Mouse (Mus musculus) gastrocnemius, adult 18-20 months (tissue): ENCODE measurements around the gene Mnd1. TPM values are rescaled to one million over a fixed set of nuclear protein-coding genes. Genes with fewer than 3 reads are reported as not detected.
A peak's percentile ranks its signal among the peaks of the same experiment; 100 is the strongest.

ENCODE experiments used
- DNase-seq: peaks from one replicate; pipeline ENCODE4 v3.0.0; 2021; ENCODE audit warnings: low spot score
- total RNA-seq, 2 experiments: library from RNA; stranded (reverse); gene quantifications; 2 replicates each; pipeline ENCODE4 v1.2.3; 2021

Gene Mnd1
- total RNA-seq, 2 experiments from 2014 or later, result 0.80 to 1.2 TPM

GRCm38 (mm10) chr3:84092875-84093274 lies 62.7 kb downstream of the Mnd1 start:
- DNase-seq, result no peak

- no peak for DNase-seq
Observed at GRCm38 (mm10) chr3:84090982-84091381, 64.6 kb downstream of the Mnd1 start.

DNA sequence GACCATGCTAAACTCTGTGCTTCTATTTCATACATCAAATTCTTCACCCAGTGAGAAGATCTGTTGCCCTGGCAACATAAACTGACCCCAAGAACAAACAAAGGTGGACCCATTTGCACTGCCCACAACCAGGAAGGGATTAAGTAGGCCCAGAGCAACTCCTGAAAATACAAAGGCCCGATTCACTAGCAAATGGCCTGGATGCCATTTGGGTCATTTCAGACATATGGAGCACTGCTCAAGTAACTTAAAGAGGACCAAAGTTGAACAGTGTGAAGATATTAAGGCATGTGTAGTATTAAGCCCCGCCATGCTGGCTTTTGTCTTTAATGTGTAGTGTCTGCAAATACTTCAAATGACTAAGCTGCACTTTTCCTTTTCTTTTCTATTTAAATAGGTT lies 68.7 kb downstream of the Mnd1 start:
- DNase-seq, result no peak

- DNase-seq, result no peak
Observed at GRCm38 (mm10) chr3:84086337-84086736, 69.2 kb downstream of the Mnd1 start.

DNA sequence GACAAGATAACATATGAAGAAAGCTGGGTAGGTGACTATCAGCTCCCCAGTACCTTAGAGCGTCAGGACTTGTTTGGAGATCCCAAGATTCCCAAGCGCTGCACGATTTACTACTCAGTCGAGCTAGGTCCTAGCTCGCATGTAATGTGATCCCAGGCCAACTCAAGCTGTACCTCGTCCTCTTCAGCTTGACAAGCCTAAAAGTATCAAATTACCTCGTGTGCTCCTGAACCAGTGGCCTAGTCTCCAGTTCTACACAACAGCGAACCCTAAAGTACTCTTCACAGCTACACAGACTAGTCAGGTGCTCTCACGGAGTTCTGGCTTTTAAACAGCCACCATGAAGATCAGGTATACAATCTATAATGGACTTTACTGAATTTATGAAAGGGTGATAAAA lies 70.2 kb downstream of the Mnd1 start:
- DNase-seq, result no peak

DNA sequence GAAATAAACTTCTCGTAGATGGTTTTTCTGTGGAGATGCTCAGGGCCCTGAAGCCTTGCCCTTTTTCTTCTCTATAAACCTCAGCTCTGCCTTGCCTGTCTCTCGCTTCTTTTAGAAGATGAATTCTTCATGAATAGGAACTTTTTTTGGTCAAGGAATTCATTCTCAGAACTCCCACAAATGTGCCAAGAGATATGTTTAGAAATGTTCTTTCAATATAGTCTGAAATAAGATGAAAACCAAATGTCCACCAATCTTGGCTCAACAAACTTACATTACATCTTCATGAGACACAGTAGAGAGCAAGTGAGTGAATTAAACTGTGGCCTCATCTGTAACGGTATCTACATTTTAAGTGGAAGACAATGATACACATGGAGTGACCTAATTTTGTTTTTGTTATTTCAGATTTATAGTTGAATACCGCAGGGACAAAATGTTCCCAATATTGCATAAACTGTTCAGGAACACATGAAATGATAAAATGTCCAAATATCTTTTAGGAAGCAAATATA lies 74.3 kb downstream of the Mnd1 start:
- no peak for DNase-seq

GRCm38 (mm10) chr3:84080074-84080473 lies 75.5 kb downstream of the Mnd1 start:
- DNase-seq, result no peak

GRCm38 (mm10) chr3:84077505-84077904 lies 78.1 kb downstream of the Mnd1 start:
- no peak for DNase-seq

DNA sequence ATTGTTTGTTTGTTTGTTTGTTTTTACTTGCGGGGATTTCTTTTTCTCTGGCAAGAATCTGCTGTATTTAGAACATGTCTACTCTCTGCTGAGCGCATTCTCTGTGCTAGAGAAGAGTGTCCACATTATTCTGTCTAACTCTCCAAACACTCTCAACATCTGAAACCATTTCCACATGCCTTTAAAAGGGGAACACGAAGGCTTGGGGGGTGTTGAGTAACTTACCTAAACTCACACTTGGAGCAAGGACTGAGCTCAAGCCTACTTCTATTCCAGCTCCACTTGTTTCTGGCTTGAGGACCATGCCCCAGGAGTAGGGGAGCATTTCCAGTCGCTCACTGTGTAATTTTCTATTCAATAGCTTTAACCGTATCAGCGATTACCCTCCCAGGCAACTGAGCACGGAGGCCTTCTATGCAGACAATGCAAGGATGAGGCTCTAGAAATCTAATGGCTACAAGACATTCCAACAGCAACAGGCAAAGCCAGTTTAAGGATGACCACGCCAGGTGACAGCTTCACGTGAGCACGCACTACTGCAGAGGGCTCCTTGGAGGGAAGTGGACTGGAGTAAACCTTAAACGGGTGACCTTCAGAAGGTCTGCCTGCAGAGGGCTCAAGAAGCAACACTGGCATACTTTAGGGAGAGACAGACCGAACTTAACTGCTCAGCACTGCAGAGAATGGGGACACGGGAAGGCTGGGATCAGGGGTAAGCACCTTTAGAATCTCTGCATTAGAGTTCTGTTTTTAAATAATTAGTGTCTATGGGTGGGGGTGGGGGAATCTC lies 78.8 kb downstream of the Mnd1 start:
- DNase-seq, result no peak

- DNase-seq, result no peak
Observed at GRCm38 (mm10) chr3:84075516-84075915, 80.1 kb downstream of the Mnd1 start.

DNA sequence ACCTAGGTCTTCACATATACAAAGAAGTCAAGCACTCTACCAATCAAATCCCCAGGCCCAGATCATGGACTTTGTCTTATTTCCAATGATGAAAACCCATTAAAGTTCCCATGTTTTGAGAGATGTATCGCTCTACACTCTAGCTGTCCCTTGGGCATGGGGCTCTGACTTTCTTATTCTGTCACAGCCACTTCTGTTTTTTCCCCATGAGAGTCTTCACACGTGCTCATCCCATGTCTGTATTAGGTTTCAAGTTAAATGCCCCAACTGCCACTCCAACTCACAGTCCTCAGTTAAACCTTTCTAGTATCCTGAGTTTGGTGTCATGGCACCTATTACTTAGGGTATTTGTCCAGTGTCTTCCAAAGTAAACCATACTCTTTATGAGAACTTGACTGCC lies 80.8 kb downstream of the Mnd1 start:
- DNase-seq, result no peak

- no peak for DNase-seq
Observed at GRCm38 (mm10) chr3:84071641-84072040, 83.9 kb downstream of the Mnd1 start.

DNA sequence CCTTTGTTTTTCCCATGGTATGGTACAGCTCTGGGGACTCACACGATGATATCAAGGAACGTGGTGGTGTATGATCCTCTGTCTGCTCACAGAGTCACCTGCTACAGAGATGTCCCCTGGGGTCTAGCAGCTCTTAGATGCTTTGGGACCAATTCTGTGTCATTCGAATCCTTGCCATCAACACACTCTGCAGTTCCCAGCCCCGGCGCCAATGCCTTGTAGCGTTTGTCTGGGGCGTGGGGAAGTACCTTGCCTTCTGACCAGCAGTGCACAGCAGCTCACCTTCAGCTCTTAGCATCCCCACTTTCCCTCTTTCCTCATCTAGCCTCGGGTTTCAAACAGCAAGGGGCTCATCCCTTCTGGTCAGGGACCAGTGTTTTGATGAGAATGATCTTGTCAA lies 84.8 kb downstream of the Mnd1 start:
- no peak for DNase-seq

- peak; percentile 59 for DNase-seq
Observed at GRCm38 (mm10) chr3:84068831-84069709, 86.5 kb downstream of the Mnd1 start.

DNA sequence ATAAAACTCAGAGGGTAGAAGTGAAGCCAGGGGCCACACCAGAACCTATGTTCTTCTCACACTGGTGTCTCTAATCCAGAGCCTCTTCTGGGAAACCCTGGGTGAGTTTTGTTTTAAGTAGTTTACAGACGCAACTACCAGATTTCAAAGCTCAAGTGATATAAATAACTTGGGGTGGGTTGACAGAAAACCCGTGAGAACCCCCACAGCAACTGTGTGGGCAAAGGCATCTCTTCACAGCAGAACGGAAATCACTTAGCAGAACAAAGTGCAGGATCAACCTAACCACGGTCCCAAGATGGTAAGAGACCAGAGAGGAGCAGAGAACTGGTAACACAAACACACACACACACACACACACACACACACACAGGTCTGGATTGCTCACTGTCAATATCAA lies 89.8 kb downstream of the Mnd1 start:
- DNase-seq, result no peak

GRCm38 (mm10) chr3:84063369-84063914 lies 92.1 kb downstream of the Mnd1 start:
- no peak for DNase-seq

DNA sequence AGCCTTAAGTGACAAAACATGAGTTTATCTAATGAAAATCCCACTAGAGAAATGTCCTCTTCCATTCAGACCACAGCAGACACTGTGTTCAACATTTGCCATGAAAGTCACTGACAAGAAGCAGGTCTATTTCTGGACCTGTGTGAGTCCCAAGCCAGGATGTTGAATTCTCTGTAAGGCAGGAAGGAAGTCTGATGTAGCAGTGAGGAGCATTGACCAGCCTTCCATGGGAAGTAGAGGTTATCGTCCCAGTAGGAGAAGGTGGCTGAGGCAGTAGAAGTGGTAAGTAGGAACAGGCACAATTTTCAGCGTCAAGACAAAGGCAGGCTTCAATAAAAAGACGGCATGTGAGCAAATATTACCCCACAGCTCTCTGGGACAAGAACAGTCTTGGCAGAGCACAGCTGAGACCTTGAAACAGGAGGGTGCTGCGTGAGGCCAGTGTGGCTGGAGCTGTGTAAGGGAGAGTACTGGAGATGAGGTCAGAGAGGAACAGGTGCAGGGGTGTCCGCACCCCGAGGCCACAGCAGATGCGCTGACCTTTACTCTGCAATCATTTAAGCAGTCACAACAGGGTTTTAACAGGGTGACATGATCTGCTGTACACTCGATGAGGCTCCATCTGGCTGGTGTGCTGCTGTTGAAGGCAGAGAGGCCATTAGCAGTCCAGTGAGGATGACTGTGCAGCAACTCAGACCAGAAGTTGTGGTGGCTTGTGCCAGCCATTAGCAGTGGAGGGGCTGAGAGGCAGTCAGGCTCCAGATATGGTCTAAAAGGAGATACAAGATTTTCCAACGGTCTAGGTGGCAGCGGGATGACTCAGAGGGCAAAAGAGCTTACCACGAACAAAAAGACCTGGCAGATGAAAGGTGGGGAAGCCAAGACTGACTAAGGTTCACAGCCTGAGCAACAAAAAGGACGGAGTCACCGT lies 93.8 kb downstream of the Mnd1 start:
- peak; percentile 68 for DNase-seq

DNA sequence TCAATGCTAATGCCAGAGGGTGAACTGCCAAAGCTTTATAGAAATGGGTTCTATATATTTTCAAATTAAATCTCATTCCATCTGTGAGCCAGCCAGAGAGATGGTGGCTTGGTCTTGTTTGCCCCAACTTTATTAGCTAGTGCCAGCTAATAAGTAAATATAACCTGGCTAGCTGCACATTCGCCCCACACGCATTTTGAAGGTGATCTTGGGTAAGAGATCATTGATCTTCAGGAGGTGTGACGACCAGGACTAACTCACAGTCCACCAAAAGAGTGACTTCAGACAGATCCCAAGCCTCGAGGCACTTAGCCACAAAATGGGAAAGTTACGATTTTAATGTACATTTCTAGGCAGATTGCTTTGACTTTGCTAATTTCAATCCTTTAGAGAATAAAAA lies 94.6 kb downstream of the Mnd1 start:
- no peak for DNase-seq

DNA sequence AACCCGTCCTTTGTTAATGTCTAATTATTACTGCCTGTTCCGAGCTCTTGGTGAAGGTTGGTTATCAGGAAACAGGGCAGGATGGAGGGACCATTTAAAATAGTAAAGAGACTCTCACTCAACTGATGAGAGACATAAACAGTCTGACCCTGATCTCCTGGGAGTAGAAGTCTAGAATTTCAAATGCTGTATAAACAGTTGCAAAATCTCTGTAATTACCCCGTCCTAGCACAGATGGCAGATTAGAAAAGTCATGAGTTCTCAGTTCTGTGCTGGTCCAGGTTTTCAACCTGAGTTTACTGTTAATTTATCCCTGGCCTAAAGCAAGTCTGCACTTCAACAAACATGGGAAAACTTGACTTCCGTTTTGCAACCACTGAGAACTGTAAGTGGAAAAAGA lies 95.5 kb downstream of the Mnd1 start:
- DNase-seq, result no peak

GRCm38 (mm10) chr3:84059676-84060075 lies 95.9 kb downstream of the Mnd1 start:
- no peak for DNase-seq

- DNase-seq, result no peak
Observed at GRCm38 (mm10) chr3:84059261-84059660, 96.3 kb downstream of the Mnd1 start.
